Mouse (Mus musculus) gastrocnemius, adult 18-20 months (tissue): ENCODE results near the gene Calcoco1. TPM values are rescaled to one million over a fixed set of nuclear protein-coding genes. Genes with fewer than 3 reads are reported as not detected.

ENCODE experiments used
- DNase-seq: peaks from one replicate; pipeline ENCODE4 v3.0.0; 2021; ENCODE audit warnings: low spot score
- long read RNA-seq, 2 experiments: library from polyadenylated mRNA; stranded (forward); transcript quantifications; one replicate each; pipeline ENCODE4 v2.0.0; 2021
- total RNA-seq, 2 experiments: library from RNA; stranded (reverse); gene quantifications; 2 replicates each; pipeline ENCODE4 v1.2.3; 2021

The Calcoco1 gene
- 10 to 100 TPM; 72.7 to 73.2 TPM for total RNA-seq
- long read RNA-seq, experiment 1, transcript Calcoco1-201 (15 exons, 2,824 nt) = major isoform, 69 of 87 reads
- long read RNA-seq, experiment 1, partial matches to known transcripts = 5 of 87 reads
- long read RNA-seq, experiment 1, other reads (novel, unspliced or antisense) = 13 of 87 reads
- long read RNA-seq, experiment 2, transcript Calcoco1-201 (15 exons, 2,824 nt) = major isoform, 77 of 102 reads
- long read RNA-seq, experiment 2, partial matches to known transcripts = 16 of 102 reads
- long read RNA-seq, experiment 2, other reads (novel, unspliced or antisense) = 7 of 102 reads

- DNase-seq = peak; percentile 95
Measured at GRCm38 (mm10) chr15:102721980-102722475, at the start of gene Calcoco1. Calcoco1 (minus strand) TSS chr15:102722178.

- no peak for DNase-seq
Measured at GRCm38 (mm10) chr15:102770866-102771265, 48.9 kb upstream of the Calcoco1 start.

GRCm38 (mm10) chr15:102765207-102765606 is 43.2 kb upstream of the Calcoco1 start:
- no peak for DNase-seq

- DNase-seq = peak; percentile 62
Measured at GRCm38 (mm10) chr15:102761745-102762378, 39.9 kb upstream of the Calcoco1 start.

- DNase-seq = no peak
Measured at GRCm38 (mm10) chr15:102757686-102758085, 35.7 kb upstream of the Calcoco1 start.

GRCm38 (mm10) chr15:102755053-102755452 is 33.1 kb upstream of the Calcoco1 start:
- no peak for DNase-seq

GRCm38 (mm10) chr15:102754361-102754760 is 32.4 kb upstream of the Calcoco1 start:
- no peak for DNase-seq

- DNase-seq = peak; percentile 38
Measured at GRCm38 (mm10) chr15:102753170-102753569, 31.2 kb upstream of the Calcoco1 start.

- no peak for DNase-seq
Measured at GRCm38 (mm10) chr15:102752164-102752563, 30.2 kb upstream of the Calcoco1 start.

GRCm38 (mm10) chr15:102750241-102750640 is 28.3 kb upstream of the Calcoco1 start:
- peak; percentile 62 for DNase-seq

- no peak for DNase-seq
Measured at GRCm38 (mm10) chr15:102749103-102749502, 27.1 kb upstream of the Calcoco1 start.

- DNase-seq = no peak
Measured at GRCm38 (mm10) chr15:102747853-102748252, 25.9 kb upstream of the Calcoco1 start.

GRCm38 (mm10) chr15:102747286-102747640 is 25.3 kb upstream of the Calcoco1 start:
- peak; percentile 15 for DNase-seq

- peak; percentile 26 for DNase-seq
Measured at GRCm38 (mm10) chr15:102746488-102747285, 24.7 kb upstream of the Calcoco1 start.

- DNase-seq = no peak
Measured at GRCm38 (mm10) chr15:102746126-102746487, 24.1 kb upstream of the Calcoco1 start.

- no peak for DNase-seq
Measured at GRCm38 (mm10) chr15:102745387-102745786, 23.4 kb upstream of the Calcoco1 start.

- no peak for DNase-seq
Measured at GRCm38 (mm10) chr15:102744831-102745230, 22.9 kb upstream of the Calcoco1 start.

- DNase-seq = no peak
Measured at GRCm38 (mm10) chr15:102744416-102744815, 22.4 kb upstream of the Calcoco1 start.

GRCm38 (mm10) chr15:102743996-102744395 is 22.0 kb upstream of the Calcoco1 start:
- no peak for DNase-seq

- DNase-seq = no peak
Measured at GRCm38 (mm10) chr15:102743196-102743595, 21.2 kb upstream of the Calcoco1 start.

- peak; percentile 93 for DNase-seq
Measured at GRCm38 (mm10) chr15:102742589-102742988, 20.6 kb upstream of the Calcoco1 start.
